Mouse (Mus musculus) hematopoietic stem cell, adult 5-6 weeks (primary cell): ENCODE measurements around the gene Pik3c2b. TPM values are rescaled to one million over a fixed set of nuclear protein-coding genes. Genes with fewer than 3 reads are reported as not detected.

Experiments used
- ATAC-seq, 2 experiments: fragments of 125-278 bp in 1 of 2; replicated peaks in 1 of 2; 2 replicates each; pipeline ENCODE4 v1.8.0; 2016 to 2017; ENCODE audit warnings: inconsistent platforms in 2 of 2, mild to moderate bottlenecking in 2 of 2, moderate number of reproducible peaks in 2 of 2, low read depth in 1 of 2, moderate TSS enrichment in 1 of 2; ENCODE audit not compliant: low FRiP score in 2 of 2, poor library complexity in 2 of 2, severe bottlenecking in 2 of 2, insufficient read depth in 1 of 2, low TSS enrichment in 1 of 2
- total RNA-seq: library from RNA; stranded (forward); fragments of 172-1452, 232-1000 nt; gene quantifications from 2 replicates; pipeline ENCODE4 v1.2.3, GENCODE M21; 2017

Gene Pik3c2b
- total RNA-seq, 1 experiment from 2014 or later: 4.4 TPM

- peak; percentile 7 to 68; a peak in 1 of 4 replicates for ATAC-seq
Observed at GRCm38 (mm10) chr1:133118127-133118526, 72.7 kb downstream of the Pik3c2b start.

- no peak for ATAC-seq
Observed at GRCm38 (mm10) chr1:133118844-133119243, 73.4 kb downstream of the Pik3c2b start.

- ATAC-seq: peak; percentile 49 to 74; a peak in 2 of 4 replicates
Observed at GRCm38 (mm10) chr1:133119931-133120712, 74.7 kb downstream of the Pik3c2b start.

GRCm38 (mm10) chr1:133121246-133121645 lies 75.8 kb downstream of the Pik3c2b start:
- no peak for ATAC-seq

GRCm38 (mm10) chr1:133124137-133124536 lies 78.7 kb downstream of the Pik3c2b start:
- ATAC-seq: no peak

GRCm38 (mm10) chr1:133125640-133126364 lies 80.3 kb downstream of the Pik3c2b start:
- no peak for ATAC-seq

- ATAC-seq: no peak
Observed at GRCm38 (mm10) chr1:133126365-133126740, 80.9 kb downstream of the Pik3c2b start.

GRCm38 (mm10) chr1:133127328-133127727 lies 81.9 kb downstream of the Pik3c2b start:
- ATAC-seq: no peak

- ATAC-seq: no peak
Observed at GRCm38 (mm10) chr1:133129471-133130221, 84.2 kb downstream of the Pik3c2b start.

- peak; percentile 92 to 96 for ATAC-seq
Observed at GRCm38 (mm10) chr1:133130638-133131560, 85.4 kb downstream of the Pik3c2b start, which contains the start of gene Ppp1r15b. Gene Ppp1r15b (plus strand): TSS chr1:133131143.

GRCm38 (mm10) chr1:133131561-133131905 lies 86.1 kb downstream of the Pik3c2b start:
- peak in 1 of 2 experiments; percentile 29; a peak in 1 of 4 replicates for ATAC-seq

GRCm38 (mm10) chr1:133131936-133132335 lies 86.5 kb downstream of the Pik3c2b start:
- no peak for ATAC-seq

GRCm38 (mm10) chr1:133132388-133133326 lies 87.2 kb downstream of the Pik3c2b start:
- no peak for ATAC-seq

- peak in 1 of 2 experiments; percentile 9; a peak in 1 of 4 replicates for ATAC-seq
Observed at GRCm38 (mm10) chr1:133133425-133133824, 88.0 kb downstream of the Pik3c2b start.

GRCm38 (mm10) chr1:133134071-133134470 lies 88.6 kb downstream of the Pik3c2b start:
- ATAC-seq: no peak

GRCm38 (mm10) chr1:133134881-133135280 lies 89.4 kb downstream of the Pik3c2b start:
- ATAC-seq: no peak
